Mouse (Mus musculus) thymus, postnatal 0 days (tissue): ENCODE results near the gene Mark4. TPM values are rescaled to one million over a fixed set of nuclear protein-coding genes. Genes with fewer than 3 reads are reported as not detected.

ENCODE experiments used
- DNase-seq: peaks from one replicate; pipeline ENCODE4 v3.0.0-alpha.2; 2015; ENCODE audit warnings: low spot score
- polyA plus RNA-seq: library from polyadenylated mRNA; unstranded; fragments of >200 nt; fragmentation: Nextera tagmentation; extraction: Ambion mirVana; gene quantifications from 2 replicates; pipeline ENCODE4 v1.2.1, GENCODE M21; 2015

Mark4 gene
- 6.7 and 9.0 TPM in 2 replicates for polyA plus RNA-seq

- peak; percentile 88 for DNase-seq
Measured at GRCm38 (mm10) chr7:19458591-19459111, at the start of gene Mark4. Gene Mark4 (minus strand): TSS chr7:19458821.

DNA sequence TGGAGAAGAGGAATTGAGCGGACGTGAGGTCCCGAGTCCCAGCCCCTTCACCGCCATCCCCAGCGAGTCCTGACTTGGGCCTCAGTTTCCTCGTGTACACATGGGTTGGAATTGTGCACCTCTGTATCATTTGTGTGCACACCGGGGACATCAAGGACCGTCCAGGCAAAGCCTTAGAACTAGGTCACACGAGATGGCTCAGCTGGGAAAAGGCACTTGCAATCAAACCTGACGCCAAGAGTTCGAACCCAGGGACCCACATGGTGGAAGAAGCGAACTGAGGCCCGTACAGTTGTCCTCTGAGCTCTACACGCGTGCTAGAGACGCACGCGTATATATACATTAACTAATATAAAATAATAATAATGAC, 49.0 kb upstream of the Mark4 start:
- peak; percentile 33 for DNase-seq

DNA sequence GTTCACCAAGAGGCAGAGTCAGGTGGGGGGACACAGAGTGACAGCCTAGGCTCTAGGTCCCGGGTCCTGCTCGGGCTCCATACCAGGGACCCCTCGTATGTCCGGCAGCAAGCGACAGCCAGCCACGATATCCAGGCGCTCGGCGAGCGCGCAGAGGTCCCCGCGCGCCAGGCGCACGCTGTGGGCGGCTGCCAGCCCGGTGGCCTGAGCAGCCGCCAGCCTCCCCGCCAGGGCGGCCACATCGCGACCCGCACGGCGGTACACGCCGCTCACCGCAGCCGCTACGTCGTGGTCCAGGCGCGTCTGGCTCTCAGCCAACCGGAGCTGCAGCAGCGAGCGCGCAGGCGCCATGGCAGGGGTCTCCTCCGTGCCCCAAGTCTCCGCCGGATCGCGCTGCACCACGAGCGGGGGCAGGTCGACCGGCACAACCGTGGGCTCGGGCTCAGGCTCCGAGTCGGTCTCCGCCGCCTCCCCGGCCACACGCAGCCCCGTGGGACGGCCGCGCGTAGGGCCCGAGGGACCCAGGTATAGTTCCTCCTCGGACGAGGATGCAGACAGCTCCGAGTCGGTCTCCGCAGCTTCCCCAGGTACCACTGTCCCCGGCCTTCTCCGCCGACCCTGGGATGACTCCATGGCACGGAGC, 48.5 kb upstream of the Mark4 start:
- DNase-seq: peak; percentile 73

GRCm38 (mm10) chr7:19506326-19506725, 47.7 kb upstream of the Mark4 start:
- DNase-seq: no peak

GRCm38 (mm10) chr7:19503481-19504068, 45.0 kb upstream of the Mark4 start:
- DNase-seq: peak; percentile 53

- no peak for DNase-seq
Measured at GRCm38 (mm10) chr7:19501658-19502057, 43.0 kb upstream of the Mark4 start.

DNA sequence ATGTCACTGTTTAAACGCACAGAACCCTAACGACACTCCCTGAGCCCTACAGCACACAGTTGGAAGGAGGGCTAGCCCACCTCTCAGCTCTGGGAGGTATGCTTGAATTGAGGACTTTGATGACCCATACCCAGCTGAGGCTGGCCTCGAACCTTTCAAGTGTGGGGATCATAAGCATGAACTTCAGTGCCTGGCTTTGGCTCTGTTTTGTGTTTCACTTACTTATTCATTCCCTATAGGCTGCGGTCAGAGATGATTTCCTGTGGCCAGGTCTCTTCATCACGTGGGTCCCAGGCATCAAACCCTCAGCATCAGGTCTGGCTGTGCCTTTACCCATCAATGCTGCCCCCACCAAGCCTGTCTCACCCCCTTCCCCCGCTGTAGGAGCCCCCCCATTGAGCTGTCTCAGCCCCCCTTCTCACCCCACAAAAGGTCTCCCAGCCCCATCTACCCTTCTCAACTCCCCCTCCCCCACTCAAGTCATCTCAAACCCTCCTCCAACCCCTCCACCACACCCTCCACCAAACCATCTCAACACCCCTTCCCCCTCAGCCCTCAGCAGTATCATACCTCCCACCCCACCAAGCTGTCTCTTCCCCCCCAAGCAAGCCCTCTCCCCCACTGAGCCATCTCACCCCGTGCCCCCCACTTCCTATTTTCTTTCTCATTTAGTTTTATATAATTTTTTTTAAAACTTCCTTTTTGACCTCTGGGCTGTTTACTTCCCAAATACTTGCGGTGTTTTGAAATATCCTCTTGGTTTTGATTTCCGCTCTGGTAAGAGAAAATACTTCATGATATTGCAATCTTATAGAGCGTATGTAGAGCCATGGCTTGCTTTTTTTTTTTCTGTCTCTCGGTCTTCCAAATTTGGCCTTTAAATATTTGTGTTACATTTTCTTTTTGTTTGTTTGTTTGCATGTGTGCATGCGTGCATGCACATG, 42.1 kb upstream of the Mark4 start:
- DNase-seq: no peak

DNA sequence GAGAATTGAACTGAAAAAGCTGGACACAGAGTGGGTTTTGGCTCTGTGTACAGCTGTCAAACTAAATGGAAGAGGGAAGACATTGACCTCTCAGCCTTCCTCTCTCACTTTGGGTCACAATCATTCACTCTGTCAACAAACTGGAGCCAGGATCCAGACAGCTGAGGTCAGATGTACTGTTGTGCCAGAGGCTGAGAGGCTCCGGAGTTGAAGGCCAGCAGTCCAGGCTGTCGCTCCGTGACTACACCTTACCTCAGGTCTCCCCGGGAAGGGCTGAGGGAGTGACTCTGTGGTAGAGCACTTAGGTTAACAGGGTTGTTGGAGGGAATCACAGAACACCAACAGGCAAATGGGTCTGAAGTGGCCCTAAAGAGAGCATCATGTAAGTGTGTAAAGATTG, 39.7 kb upstream of the Mark4 start:
- DNase-seq: no peak

- no peak for DNase-seq
Measured at GRCm38 (mm10) chr7:19496214-19496555, 37.6 kb upstream of the Mark4 start.

DNA sequence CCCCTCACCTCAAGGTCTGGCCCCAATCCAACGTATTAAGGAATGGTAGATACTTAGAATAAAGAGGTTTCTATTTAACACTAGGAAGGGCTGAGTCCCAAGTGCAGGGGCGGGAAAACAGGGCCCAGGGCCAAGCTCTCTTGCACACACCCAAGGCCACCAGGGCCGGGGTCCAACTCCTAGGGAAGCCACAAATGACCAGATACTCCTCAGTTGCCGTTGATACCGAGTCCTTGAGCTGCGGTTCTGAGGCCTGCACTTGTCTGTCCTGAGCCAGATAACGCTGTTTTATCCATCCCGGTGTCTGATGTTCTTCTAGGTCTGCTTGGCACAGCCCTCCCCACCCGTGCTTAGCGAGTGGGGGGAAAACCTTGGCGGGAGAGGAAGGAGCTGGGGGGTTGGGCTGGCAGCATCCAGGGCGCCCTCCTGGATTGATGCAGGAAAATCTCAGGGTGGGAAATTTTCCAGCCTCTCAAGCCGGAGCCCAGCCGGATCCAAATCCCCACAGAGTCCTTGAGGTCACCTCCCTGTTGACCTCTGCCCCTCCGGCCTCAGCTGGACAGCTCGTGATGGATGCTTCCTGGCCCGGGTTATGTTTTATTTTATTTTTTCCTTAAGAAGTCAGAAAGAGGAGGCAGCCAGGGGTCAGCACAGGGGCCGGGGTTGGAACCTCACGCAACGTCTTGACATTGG, 37.0 kb upstream of the Mark4 start:
- no peak for DNase-seq

DNA sequence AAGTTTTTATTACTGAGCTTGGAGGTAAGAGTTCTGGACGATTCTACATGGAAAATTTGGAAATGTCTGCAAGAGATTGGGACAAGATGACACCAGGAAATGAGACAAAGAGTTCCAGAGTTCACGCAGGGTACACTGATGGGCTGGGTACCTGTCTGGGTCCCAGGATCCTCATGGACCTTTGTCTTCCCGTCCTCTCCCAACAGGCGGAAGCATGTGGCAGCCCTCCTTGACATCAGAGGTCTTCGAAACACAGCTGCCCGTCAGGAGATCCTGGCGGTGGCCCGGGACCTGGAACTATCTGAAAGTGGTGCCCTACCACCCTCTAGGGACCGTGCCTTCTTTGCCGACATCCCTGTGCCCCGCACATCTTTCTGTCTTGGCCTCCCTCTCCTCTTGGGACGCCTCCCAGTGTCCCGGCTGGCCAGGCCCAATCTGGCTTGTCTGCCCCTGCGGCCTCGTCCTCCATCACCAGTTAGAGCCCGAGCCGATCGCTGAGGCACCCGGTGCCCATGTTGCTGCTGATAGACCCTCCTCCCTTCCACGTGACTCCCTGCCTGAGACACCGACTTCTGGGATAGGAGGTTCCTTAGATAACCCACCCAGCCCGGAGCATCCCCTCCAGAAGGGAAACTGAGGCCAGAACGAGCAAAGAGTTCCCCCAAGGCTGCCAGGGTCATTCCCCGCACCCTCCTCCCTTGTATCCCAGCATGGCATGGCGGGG, 36.3 kb upstream of the Mark4 start:
- DNase-seq: no peak

GRCm38 (mm10) chr7:19491731-19492130, 33.1 kb upstream of the Mark4 start:
- DNase-seq: no peak

- no peak for DNase-seq
Measured at GRCm38 (mm10) chr7:19489525-19489924, 30.9 kb upstream of the Mark4 start.

- DNase-seq: no peak
Measured at GRCm38 (mm10) chr7:19486549-19486948, 27.9 kb upstream of the Mark4 start.

DNA sequence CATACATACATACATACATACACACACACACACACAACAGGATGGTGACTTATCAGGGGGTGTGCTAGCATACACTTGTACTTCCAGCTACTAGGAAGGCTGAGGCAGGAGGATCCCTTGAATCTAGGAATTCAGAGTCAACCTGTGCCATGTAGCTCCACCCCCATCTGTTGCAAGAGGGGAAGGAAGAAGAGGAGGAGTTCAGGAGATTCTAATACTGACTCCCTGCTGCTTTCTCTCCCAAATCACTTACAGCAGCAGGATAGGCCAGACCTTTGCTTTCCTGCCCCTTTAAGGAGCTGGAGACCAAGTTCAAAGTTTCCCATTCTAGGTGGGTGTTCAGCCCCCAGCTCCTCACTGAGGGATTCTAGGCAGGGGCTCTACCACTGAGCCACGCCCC, 26.9 kb upstream of the Mark4 start:
- DNase-seq: no peak

GRCm38 (mm10) chr7:19483281-19483680, 24.7 kb upstream of the Mark4 start:
- DNase-seq: no peak

- DNase-seq: no peak
Measured at GRCm38 (mm10) chr7:19477624-19478384, 19.2 kb upstream of the Mark4 start.

DNA sequence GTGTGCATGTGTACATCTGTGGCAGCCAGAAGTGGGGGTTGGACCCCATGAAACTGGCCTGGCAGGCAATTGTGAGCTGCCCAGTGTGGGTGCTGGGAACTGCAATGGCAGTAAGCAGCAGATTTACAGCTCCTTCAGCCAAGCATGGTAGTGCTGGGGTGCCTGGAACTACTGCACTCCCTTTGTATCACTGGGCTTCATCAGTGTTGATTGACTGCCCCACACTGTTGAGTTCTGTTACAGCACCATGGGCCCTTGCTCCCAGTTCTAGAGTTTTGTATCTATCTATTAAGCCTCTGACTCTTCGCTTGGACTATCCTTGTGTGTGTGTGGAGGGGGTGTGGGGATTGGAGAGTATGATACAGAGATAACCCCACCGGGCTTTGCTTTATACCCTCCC, 18.5 kb upstream of the Mark4 start:
- no peak for DNase-seq

DNA sequence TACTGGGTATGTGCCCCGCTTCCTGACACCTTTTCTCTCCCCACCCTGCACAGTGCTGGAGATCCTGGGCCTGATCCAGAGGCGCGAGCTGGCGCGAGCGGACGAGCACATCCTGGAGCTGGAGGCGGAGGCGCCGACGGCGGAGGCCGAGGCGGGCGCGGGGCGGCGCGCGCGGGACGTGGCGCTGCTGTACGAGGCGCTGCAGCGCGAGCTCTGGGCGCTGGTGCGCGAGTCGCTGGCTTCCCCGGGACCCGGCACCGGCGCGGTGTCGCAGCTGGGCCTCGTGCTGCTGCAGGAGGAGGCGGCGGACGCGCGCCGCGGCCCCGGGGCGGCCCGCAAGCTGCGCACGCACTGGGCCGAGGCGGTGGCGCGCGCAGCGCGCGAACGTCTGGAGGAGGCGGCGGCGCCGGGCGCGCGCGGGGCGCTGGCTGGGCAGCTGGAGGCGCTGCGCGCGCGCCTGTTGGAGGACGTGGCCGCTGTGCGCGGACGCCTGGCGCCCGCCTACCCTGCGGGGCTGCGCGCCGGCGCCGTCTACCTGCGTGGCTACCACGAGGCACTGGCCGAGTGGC, 15.3 kb upstream of the Mark4 start:
- peak; percentile 63 for DNase-seq

DNA sequence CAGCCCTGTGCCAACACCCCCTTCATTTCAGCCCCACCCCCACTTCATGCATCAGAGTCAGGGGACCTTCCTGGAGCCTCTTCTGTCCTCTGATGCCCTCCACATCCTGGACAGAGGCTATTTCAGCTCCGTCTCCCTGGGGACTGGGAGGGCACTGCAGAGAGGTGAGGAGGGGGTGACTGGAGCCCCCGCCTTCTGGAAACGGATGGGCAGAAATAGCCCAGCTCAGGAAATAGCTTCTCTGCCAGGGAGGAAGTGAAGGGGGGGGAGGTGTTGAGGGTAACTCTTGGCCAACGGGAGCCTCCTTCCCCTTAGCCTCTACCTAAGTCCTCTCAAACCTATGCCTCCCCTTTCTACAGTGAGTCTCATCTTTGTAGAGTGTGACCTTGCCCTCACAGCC, 13.8 kb upstream of the Mark4 start:
- DNase-seq: no peak
